Comparison of ENCODE assay signal across 8 mouse cellular contexts in the genomic region with DNA sequence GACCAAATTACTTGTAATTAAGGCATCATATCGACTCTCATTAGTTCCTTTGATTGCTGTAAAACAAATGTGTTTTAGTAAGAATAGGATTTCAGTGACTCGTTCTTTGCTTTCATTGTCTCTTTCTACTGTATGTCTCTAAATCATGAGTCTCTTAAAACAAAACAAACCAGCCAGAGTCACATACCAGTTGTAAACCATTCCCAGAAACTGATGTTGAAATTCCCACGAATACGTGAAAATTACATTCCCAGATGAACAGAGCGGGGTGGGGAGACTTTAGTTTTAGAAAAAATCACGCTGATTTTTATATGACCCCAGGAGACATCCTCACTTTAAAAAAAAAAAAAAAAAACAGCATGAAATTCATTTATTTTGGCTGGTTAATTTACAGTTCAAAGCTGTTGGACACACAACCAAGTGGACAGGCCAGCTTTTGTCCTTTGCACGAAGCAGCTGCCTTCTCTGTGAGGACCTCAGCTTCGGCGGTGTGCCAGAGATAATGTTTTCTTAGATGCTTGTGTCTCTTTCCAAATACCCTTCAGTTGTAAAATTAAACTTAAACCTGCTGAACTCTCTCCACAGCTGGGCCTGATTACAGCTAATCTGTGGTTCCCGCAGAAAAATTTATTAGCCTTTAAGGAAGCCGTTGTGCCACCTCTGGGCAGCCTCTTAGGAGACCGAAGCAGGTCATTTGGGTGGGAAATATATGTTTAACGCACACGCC.
DNase-seq lines count a peak whose midpoint lies in the region; ATAC-seq and TF ChIP-seq lines count a peak whose summit lies in the region.
"Had no signal": no experiment of that assay in that cellular context is flagged by ENCODE, and none has a peak within 500 bp of the region (broad histone marks: within the 10 kb centered on the region; RNA-seq: fewer than 3 reads in every experiment).

No protein-coding gene starts in this region.

- no peaks in the 10 kb centered on the region for H3K9me3 ChIP-seq in embryonic facial prominence, embryonic 11.5 days (replicated peaks; ENCODE audit: control insufficient read depth, low read length)
- H3K9me3 ChIP-seq in limb, embryonic 14.5 days (ENCODE audit: control insufficient read depth, low read length), result no peaks in the 10 kb centered on the region
- H3K9me3 ChIP-seq: megakaryocyte, embryonic 14.5 days had no signal

- H3K9ac ChIP-seq in embryonic facial prominence, embryonic 11.5 days (replicated peaks; ENCODE audit: low read length), result no peak overlapping the region
- H3K9ac ChIP-seq in limb, embryonic 14.5 days (ENCODE audit: low read depth, low read length, severe bottlenecking), result 0 out of 2 replicates have a peak overlapping the region, but pooled peaks have one; percentile 12

- peak; percentile 57 for DNase-seq in adipocyte (ENCODE audit: low spot score)
- DNase-seq in embryonic facial prominence, embryonic 11.5 days (ENCODE audit: low spot score), result peak; percentile 55
- DNase-seq in heart, postnatal 10 days, result peak; percentile 76 to 82
- peak; percentile 65 for DNase-seq in limb, embryonic 14.5 days (ENCODE audit: low spot score)
- no peak for DNase-seq in right cerebral cortex, postnatal 4 days
- no peak for DNase-seq in layer of hippocampus, adult 8-10 months (ENCODE audit: low spot score in 2 of 2)

- H3K27me3 ChIP-seq in embryonic facial prominence, embryonic 11.5 days (ENCODE audit: control insufficient read depth, insufficient read depth, low read length), result no peaks in the 10 kb centered on the region
- no peaks in the 10 kb centered on the region for H3K27me3 ChIP-seq in limb, embryonic 14.5 days (ENCODE audit: control insufficient read depth, insufficient read depth, low read length)

- TF ChIP-seq POLR2A in limb, embryonic 14.5 days (IDR thresholded peaks at IDR 0.05; ENCODE audit: borderline replicate concordance, extremely low read depth, insufficient read depth, insufficient read length), result no peak

- H3K4me2 ChIP-seq in embryonic facial prominence, embryonic 11.5 days (ENCODE audit: low read depth, low read length), result peak overlapping the region; percentile 13; the same call in 1 of the 2 replicates
- peak overlapping the region; percentile 45 for H3K4me2 ChIP-seq in limb, embryonic 14.5 days (replicated peaks; ENCODE audit: low read depth, low read length, severe bottlenecking)

- intact Hi-C loops in heart, postnatal 10 days (cut with DNase I), result no loop called here

- no peak for ATAC-seq in embryonic facial prominence, embryonic 11.5 days (replicated peaks; ENCODE audit: insufficient number of reproducible peaks, low FRiP score, low TSS enrichment, low read depth)
- peak; percentile 34 for ATAC-seq in limb, embryonic 14.5 days (ENCODE audit: low FRiP score, low read depth)
- no peak for ATAC-seq in megakaryocyte-erythroid progenitor cell, adult 5-6 weeks (replicated peaks; ENCODE audit: low FRiP score, low TSS enrichment, poor library complexity, severe bottlenecking)

- WGBS in embryonic facial prominence, embryonic 11.5 days, result 51% methylated on average over 14 of the region's 14 CpGs
- 18% methylated on average over 14 of the region's 14 CpGs for WGBS in limb, embryonic 14.5 days

- H3K4me1 ChIP-seq in embryonic facial prominence, embryonic 11.5 days (ENCODE audit: control insufficient read depth, insufficient read depth, low read length), result no peaks in the 10 kb centered on the region
- peaks cover 13% of the 10 kb centered on the region for H3K4me1 ChIP-seq in limb, embryonic 14.5 days (ENCODE audit: control insufficient read depth, insufficient read depth, low read length)
- H3K4me1 ChIP-seq: megakaryocyte, embryonic 14.5 days had no signal

- no peaks in the 10 kb centered on the region for H3K36me3 ChIP-seq in embryonic facial prominence, embryonic 11.5 days (replicated peaks; ENCODE audit: control insufficient read depth, insufficient read depth, low read depth, low read length)
- H3K36me3 ChIP-seq in limb, embryonic 14.5 days (ENCODE audit: control insufficient read depth, insufficient read depth, low read length), result no peaks in the 10 kb centered on the region

- no peak overlapping the region for H3K4me3 ChIP-seq in embryonic facial prominence, embryonic 11.5 days (ENCODE audit: low read depth, low read length)
- peak overlapping the region; percentile 17; the same call in 1 of the 2 replicates for H3K4me3 ChIP-seq in limb, embryonic 14.5 days (replicated peaks; ENCODE audit: low read length)
- H3K4me3 ChIP-seq: megakaryocyte, embryonic 14.5 days had no signal

- H3K27ac ChIP-seq in embryonic facial prominence, embryonic 11.5 days (replicated peaks; ENCODE audit: low read depth, low read length), result no peak overlapping the region
- H3K27ac ChIP-seq in limb, embryonic 14.5 days (replicated peaks; ENCODE audit: low read depth, low read length), result peak overlapping the region; percentile 34

Comparison
In these comparisons a context has a peak if more than half of its experiments do, and no peak if none do; other contexts are left out.
1. DNase-seq: peak in adipocyte (single experiment), embryonic facial prominence, embryonic 11.5 days (single experiment), heart, postnatal 10 days (2 of 2) and limb, embryonic 14.5 days (single experiment); none in right cerebral cortex, postnatal 4 days (single experiment) and layer of hippocampus, adult 8-10 months (0 of 2).